ENCODE assay signal across 13 mouse cellular contexts in genomic region chr6:37913525-37913924, GRCm38 (mm10).
"Had no signal": no experiment of that assay in that cellular context is flagged by ENCODE, and none has a peak within 500 bp of the region (broad histone marks: within the 10 kb centered on the region; RNA-seq: fewer than 3 reads in every experiment).

No protein-coding gene starts in this region.

- H3K9ac ChIP-seq: limb, embryonic 15.5 days; liver, embryonic 13.5 days; midbrain, embryonic 13.5 days; neural tube, embryonic 15.5 days had no signal

- H3K9me3 ChIP-seq: limb, embryonic 15.5 days; liver, embryonic 13.5 days; neural tube, embryonic 15.5 days had no signal

- ATAC-seq: midbrain, embryonic 13.5 days had no signal

- H3K27me3 ChIP-seq: limb, embryonic 15.5 days; liver, embryonic 13.5 days; midbrain, embryonic 13.5 days; neural tube, embryonic 15.5 days had no signal

- H3K4me2 ChIP-seq: limb, embryonic 15.5 days; liver, embryonic 13.5 days; midbrain, embryonic 13.5 days; neural tube, embryonic 15.5 days had no signal

- H3K4me3 ChIP-seq: layer of hippocampus, adult 2 months; limb, embryonic 15.5 days; liver, embryonic 13.5 days; midbrain, embryonic 13.5 days; myocyte; neural tube, embryonic 15.5 days had no signal

- DNase-seq: kidney, adult 18-20 months; kidney, postnatal 4 days; liver, embryonic 13.5 days; lung, adult 18-20 months; right cerebral cortex, adult 18-20 months; right cerebral cortex, postnatal 25 days; thymus, postnatal 36 days had no signal

- H3K4me1 ChIP-seq: limb, embryonic 15.5 days; liver, embryonic 13.5 days; midbrain, embryonic 13.5 days; neural tube, embryonic 15.5 days had no signal

- H3K27ac ChIP-seq: kidney, postnatal 0 days; layer of hippocampus, adult 2 months; limb, embryonic 15.5 days; liver, embryonic 13.5 days; midbrain, embryonic 13.5 days; neural tube, embryonic 15.5 days had no signal
